Mouse (Mus musculus) lung, postnatal 36 days (tissue): ENCODE data around the gene H3f3a.

Source experiments
- DNase-seq: peaks from one replicate; pipeline ENCODE4 v3.0.0; 2022; ENCODE audit warnings: mixed read lengths

Gene H3f3a

DNA sequence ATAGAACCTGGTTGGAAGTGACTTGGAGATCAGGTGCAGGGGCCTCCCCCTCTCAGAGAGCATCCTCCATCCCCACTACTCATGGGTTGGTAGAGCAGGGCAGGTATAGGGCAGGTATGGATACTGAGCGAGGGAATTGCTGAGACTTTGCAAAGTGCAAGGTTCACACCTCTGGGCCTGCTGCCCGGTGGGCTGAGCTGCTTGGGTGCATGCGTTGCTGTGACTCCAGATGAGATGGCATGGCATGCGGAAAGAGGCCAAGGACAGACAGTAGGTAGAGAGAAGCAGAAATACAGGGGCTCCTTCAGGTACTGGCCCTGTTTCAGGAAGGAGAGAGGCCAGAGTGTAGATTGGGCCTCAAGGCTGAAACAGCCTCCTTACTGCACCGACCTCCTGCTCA lies 32.5 kb downstream of the H3f3a start:
- no peak for DNase-seq

DNA sequence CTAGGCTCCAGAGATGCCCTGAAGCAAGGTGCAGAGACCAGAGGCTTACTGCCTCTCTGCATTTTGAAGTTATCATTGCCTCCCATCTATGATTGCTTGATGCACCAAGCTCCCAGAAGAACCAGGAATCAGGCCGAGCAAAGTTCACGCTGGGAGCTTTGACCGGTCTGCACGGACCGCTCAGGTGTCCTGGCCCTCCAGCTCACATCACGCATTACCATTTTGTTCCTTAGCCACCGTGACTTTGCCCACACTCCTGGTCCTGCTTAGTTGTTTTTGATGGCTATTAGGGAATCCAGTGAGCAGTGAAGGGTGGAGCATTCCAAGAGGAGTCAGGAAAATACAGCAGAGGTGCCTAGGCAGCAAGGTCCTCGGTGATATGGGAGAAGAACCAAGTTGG lies 33.5 kb downstream of the H3f3a start:
- DNase-seq, result no peak

DNA sequence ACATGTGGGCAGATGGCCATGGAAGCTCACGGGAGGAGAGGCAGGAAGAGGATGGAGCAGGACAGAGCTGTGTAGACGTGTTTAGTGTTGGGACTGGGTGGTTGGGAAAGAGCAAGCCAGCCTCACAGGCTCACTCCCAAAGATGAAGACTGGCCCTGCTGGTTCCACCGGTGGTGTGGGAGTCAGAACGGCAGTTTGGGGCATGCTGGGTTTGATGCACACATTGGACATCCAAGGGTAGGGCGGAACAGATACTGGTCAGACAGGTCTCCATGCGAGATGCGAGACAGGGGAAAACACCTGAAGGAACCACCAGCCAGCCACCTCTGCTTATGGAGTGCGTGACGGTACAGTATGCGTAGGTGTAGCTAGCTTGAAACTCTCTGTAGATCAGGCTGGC lies 34.8 kb downstream of the H3f3a start:
- peak; percentile 14 for DNase-seq

DNA sequence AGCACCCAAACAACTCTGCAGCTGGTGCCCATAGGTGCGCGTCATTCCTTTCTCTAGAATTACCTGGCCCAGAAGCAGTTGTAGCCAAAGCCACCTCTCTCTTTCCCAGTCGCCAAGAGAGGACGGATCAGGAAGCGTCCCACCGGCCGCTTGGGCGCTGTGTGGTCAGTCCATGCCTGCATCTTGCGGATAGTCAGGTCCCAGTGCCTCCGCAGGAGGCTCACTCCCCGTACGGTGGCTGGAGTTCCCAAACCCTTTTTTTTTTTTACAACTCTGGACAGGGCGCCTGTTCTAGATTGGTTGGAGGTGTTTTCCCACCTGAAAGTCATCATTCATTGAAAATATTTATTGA lies 35.4 kb downstream of the H3f3a start:
- DNase-seq, result no peak

DNA sequence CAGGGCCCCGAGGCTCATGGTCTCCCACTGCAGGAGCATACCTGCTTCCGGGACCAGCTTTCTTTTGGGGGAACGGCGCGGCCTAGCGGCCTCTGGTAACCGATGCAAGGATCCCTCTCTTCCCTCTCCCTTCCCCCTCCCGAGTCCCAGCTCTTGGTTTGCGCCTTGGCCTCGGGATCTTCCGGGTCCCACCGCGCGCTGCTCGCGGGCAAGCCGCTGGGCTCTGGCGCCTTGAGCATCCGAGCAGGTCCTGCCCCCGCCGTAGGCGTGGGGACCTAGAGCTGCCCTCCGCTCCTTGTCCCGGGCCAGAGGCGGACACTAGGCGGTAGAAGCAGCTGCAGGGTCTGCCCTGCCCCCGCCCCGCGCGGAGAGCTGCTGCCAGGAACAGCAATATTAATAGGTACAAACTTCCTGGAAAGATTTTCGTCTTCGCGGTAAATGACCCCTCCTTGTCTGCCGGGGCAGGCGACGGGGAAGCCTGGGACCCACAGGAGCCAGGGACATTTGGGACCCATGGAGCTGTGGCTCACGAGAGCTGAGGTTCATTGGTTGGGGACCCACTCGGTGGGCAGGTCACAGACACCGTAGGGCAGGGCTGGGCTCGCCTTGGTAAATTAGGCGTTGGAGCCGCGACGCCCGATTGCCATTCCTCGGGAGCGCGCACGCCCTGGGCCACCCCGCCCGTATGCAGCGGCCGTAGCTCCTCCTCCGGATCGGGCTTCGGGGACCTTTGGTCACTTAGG lies 35.9 kb downstream of the H3f3a start:
- peak; percentile 92 for DNase-seq

DNA sequence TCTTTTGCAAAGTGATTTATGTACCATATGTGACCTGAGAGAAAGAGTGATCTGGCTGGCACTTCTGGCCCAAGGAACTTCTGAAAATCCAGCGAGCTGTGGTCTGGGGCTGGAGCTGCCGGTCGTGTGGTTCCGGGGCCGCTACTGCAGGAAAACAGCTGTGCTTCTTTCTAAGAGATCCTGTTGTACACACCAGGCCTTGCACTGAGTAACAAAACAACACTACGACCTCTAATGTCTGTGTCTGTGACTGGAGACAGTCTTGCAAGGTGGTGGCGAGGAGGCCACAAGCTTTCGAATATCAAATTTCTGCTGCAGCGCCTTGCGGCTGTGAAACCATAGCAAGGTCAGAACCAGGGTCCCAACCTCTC lies 36.5 kb downstream of the H3f3a start:
- no peak for DNase-seq

DNA sequence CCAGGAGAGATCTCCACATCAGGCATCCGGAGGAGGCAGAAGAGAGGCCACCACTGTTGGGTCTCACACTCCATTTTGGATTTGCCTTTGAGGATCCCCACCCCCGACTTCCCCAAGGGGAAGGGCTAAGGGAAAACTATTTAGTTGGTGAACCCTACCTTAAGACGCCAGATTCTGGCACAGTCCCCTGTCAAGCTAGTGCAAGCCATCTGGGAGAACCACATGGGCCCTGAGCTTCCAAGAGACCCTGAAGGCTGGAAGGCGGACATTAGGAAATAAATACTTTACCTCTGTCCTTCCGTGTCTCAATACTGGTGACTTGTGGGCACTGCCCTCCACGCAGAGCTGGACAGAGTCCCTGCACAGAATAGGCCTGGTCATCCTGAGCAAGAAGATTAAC lies 37.2 kb downstream of the H3f3a start:
- DNase-seq, result no peak

DNA sequence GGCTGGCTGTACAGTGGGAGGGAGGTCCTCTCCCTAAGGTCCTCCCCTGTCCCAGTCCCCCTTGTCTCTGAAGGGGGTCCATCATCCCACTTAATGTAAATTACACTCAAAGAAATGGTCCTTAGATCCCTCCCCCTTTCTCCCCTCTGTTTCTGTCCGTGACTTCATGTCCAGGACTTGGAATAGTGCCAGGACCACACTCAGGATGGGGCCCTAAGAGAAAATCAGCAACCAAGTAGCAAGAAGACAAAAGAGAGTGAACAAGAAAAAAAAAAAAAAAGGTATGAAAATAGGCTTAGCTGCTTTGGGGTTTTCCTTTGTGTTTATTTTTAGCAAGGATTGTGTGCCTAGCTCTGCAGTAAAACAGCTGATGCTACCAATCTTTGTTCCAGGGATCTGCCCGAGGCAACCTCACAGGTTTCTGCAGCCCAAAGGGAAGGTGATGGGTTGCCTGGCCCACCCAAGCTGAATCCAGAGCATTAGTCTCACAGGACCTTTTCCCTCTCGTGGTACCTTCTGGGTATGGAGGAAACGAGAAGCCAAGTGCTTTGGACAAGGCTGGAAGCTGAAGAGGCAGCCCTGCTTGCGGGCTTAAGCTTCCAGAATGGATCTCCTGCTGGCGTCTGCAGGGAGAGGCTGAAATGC lies 37.8 kb downstream of the H3f3a start:
- DNase-seq, result no peak

DNA sequence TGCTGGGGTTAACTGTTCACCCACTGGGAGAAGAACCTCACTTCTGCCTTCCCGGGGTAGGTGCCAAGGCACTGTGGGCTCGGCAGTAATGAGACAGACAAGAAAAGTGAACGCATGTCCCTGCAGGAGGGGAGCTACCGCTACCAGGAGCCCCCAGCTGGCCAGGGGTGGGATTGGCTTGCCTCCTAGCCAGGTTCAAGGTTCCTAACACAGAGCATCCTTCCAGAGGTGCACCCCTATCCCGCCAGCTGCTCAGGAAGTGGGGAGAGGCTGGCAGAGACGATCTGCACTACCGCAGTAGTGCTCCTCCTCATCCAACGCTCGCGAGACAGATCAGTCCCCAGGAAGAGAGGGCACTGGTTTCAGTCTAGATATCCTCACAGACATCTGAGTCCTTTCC lies 38.4 kb downstream of the H3f3a start:
- no peak for DNase-seq

DNA sequence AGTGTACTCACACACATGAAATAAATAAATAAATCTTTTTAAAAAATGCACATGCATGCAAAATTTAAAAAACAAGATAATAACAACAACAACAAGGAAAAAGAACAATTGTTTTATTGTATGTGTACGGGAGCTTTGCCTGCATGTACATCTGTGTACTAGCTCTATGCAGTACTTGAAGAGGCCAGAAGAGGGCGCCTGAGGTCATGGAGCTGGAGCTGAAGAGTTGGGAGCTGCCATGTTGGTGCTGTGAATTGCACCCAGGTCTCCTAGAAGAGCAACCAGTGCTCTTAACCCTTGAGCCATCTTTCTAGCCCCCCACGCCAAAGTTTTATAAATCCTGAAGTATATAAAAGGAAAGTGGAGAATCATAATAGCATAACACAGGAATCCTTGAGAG lies 39.1 kb downstream of the H3f3a start:
- peak; percentile 47 for DNase-seq

DNA sequence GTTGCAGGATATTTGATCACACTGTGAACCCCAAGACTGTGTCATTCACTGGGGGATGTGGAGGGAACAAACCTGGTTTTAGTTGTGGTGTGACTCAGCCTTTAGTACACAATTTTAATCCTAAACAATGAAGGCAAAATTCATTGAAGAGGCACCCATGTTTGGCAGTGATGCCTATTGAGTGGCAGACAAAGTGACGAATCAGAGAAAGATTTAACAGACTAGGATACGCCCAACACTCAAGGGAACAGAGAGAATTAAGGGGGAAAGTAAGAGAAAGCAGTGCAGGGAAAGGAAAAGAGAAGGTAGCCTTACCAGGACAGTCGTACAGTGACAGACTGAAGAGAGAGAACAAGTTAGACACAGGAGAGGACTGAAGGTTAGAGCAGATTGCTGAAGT lies 41.5 kb downstream of the H3f3a start:
- DNase-seq, result no peak

DNA sequence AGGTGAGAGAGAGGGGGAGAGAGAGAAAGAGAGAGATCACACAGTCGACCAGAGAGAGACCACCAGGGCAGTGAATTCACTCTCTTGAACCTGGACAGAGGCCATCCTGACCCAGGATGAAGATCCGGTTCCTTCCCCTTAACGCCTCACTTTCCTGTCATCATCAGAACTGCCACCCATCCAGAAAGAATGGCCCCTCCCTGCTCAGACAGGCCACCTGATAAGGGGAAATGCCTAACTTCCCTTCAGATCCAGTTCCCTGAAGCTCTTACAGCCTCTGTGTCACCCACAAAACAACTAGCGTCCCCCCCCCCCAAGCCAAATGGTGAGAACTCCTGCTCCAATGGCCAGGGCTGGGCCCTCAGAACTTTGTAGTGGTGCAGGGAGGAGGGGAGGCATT lies 42.0 kb downstream of the H3f3a start:
- DNase-seq, result no peak

DNA sequence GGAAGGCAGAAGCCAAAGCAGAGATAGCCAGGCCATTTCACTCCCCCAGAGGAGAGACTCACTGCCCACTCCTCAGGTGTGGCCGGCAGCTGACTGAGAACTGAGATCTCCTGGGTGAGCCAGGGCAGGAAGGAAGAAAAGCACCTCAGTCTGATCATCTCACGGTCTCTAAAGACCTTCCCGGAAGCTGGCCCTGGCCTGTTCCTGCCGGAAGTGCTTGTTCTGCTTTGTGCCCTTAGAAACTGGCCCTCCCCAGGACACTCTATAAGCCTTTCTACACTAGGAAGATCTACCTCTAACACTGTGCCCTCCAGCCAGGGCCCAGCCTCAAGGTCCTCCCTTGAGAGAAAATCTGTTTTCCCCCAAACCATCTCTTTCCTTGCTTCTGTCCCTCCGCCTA lies 42.4 kb downstream of the H3f3a start:
- DNase-seq, result peak; percentile 27

DNA sequence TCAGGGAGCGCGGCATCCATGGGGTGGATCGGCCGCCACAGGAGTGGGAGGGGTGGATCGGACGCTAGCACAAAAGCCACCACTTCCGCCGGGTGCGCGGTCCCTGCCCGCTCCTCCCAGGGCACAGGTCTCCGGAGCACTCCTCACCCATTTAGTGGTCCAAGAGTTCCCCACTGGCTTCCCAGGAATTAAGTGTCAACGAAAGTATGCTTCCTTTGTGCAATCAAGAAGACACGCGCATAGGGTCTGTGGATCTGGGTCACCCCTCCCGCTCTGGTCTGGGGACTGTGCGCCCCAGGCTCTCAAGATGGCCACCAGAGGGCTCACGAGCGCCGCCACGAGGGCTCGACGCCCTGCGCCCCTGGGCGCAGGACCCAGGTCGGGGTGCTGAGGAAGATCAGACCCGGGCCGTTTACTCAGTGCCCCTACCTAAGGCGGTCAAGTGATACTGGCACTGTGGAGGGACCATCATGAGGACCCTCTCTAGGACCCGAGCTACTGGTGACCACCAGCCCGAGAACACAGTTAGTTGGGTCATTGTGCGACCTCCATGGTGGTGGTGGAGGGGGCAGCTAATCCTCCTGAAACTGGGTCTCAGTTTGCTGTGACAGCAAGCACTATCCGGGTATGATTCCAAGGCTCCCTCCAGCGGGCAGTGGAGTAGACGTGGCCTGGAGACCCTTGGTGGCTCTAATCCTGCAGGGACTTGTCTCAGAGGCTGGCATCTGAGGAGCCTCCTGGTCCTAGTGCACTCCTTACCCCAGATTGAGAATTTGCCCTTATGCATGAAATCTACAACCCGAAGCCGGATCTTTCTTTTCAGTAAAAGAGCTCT lies 45.2 kb downstream of the H3f3a start:
- DNase-seq, result peak; percentile 80

DNA sequence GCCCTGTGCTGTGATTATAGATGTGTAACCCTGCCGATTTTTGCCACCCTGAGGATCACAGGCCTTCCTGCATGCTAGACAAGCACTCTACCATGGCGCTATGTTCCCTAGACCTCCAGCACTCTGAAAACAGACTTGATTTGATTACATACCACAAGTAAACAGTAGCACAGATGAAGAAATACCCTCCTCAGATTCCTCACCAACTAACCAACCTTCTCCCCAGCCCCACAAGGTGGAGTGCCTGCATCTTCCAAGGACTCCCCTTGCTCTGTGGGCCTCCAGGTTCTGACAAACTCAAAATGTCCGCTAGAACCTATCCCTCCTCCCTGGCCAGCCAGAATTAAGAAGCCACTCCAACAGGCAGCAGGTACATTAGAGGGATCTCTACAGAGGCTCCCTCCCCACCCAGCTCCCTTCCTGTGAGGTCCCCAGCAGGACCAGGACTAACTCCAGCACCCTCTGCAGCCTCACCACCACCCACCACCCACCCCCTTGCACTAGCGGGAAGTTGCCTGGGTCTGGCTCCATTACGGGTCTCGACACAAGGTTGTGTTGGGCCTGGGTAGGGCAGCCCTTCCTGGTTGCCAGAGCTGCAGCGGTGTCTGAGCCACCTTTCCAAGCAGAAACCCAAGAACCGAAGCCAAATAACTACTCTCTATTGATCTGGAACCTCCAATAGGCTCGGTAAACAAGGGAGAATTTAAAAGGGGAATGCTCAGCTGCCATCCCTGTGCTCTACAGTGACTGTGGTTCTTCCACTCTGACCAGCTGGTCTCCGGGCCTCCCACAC lies 46.0 kb downstream of the H3f3a start:
- peak; percentile 13 for DNase-seq

DNA sequence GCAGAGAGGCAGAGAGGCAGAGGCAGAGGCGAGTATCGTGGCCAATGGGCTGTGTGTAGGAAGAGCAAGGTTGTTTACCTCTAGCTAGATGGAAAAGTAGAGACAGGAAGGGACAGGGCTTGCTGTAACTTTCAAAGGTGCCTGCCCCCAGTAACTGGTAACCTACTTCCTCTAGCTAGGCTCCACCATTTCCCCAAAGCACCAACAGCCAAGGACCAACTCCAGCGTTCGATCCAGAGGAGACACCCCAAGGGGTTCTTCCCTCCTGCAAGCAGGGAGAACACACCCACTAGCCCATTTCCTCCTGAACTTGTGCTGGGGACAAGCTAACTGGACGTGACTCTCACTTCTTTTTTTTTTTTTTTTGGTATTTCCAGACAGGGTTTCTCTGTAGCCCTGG lies 47.2 kb downstream of the H3f3a start:
- DNase-seq, result peak; percentile 33

DNA sequence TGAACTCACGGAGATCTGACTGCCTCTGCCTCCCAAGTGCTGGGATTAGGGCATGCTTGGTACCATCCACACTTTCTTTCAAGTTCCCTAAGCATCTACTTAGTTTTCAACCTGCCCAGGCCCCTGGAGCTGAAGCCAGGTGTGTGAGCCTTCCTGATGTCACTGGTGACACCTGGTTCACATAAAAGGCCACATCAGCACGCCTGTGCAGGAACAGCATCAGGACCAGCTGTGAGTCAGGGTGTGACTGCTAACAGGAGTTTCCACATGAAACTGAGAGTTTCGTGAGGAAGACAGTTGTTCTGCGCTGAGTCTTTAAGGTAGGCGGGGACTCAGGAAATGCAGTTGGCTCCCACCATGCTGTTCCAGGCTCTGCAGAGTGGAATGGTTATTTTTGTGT lies 48.4 kb downstream of the H3f3a start:
- DNase-seq, result no peak

DNA sequence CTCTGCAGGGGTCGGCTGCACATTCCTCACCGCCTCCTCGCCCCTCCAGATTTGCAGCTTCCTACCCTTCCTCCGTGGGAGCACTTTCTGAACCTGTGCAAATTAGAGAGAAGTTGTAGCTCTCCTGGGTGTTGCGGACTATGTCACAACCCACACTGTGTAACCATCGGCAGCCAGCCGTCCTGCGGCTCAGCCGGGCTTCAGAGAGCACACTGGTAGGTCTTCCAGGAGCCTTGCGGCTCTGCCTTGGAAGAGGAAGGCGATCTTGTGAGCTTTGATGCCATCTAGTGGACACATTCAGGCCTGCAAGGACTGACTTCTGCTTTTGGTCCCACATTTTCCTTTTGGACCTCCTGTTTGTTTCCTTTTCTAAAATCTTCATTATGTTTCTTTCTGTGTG lies 49.9 kb downstream of the H3f3a start:
- DNase-seq, result peak; percentile 93

DNA sequence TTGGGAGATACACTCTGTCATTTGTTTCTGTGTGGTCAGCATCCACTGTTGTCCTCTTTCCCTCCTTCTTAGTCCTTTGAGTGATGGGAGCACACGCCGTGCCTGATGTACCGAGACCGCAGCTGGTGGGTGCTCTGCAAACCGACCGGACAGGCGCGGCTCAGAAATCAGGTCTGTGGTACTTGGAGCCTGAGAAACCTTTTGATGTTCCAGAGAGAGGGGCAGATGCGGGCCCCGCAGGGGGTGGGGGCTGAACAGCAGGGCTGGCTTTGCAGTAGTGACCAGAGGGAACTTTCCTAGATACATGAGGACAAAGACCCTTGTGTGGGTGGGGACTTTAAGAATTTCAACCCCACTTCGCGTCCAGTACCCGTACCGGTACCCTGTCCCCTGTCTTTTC lies 50.4 kb downstream of the H3f3a start:
- no peak for DNase-seq

DNA sequence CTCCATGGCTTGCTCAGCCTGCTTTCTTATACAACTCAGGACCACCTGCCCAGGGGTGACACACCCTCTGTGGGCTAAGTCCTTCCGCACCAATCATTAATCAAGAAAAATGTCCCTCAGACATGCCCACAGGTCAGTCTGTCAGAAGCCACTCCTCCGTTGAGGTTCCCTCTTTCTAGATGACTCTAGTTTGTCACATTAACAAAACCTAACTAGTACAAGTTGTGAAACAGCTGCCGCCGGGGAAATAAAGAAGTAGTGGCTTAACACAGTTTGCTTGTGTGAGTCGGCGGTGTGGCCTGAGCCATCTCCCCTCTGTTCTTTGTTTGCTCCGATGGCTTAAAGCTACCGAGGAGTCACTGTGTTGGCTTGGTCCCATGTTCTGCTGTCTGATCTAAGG lies 51.1 kb downstream of the H3f3a start:
- peak; percentile 50 for DNase-seq

DNA sequence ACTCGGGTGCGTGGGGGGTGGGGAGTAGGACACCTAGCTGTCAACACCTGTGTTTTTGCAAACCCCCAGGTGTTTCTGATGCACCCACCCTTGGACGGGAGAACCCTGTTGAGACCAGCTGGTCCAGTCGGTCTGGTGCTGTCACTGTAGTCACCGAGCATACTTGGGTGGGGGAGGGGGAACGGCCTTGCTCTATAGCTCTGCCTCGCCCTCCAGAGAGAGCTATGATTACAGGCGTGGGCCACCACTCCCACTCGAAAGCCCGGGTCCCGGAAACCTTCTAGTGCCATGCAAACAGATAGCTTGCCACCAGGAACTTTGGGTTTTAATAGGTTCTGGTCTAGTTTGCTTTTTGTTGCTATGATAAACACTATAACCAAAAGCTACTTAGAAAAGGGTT lies 51.6 kb downstream of the H3f3a start:
- peak; percentile 47 for DNase-seq

DNA sequence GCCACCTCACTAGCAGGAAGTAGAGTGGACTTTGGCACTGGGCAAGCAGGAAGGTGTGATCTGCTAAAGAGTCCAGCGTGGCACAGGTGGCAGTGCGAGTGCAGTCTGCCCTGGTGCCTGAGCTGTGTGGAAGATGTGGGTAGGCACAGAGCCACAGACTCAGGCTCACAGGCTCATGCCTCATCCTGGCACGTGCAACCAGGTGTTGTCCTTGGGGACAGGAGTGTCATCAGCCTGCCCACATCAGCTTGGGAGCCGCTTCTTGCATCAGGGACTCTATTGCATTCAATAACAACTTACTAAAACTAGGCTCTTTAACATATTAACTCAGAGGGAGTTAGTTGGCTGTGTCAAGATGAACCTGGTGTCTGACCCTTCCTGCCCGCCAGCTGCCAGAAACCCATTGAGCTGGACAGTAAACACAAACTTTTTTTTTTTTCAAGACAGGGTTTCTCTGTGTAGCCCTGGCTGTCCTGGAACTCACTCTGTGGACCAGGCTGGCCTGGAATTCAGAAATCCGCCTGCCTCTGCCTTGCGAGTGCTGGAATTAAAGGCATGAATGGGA lies 55.7 kb downstream of the H3f3a start:
- DNase-seq, result no peak
